Mouse (Mus musculus) bone marrow macrophage, adult 2 months (primary cell): ENCODE data around the gene Rhob.

Source experiments
- CTCF ChIP-seq: IDR thresholded peaks from 2 replicates; pipeline ENCODE4 v1.5.1; 2012; ENCODE audit warnings: low read depth, mild to moderate bottlenecking, low read length, moderate library complexity
- POLR2A ChIP-seq: IDR thresholded peaks from 2 replicates; pipeline ENCODE4 v1.6.1; 2012; ENCODE audit warnings: mild to moderate bottlenecking, low read depth, low read length, borderline replicate concordance

DNA sequence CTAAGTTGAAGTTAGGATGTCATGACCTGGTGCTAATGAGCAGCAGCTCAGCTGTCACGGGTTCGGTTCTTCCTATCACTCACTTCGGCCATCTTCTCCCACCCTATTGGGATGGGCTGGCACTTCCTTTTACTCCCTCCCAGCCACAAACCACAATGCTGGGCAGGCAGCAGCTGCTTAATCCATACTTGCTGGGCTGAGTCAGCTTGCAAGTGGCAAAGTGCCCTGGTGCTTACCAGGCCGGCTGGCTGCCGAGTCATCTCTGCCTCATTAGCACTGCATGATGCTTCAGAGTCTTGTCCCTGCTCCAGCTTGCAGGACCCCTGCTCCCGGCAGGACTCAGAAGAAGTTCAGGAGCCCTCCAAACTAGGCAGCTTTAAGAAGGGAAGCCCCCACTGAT lies 49.2 kb downstream of the Rhob start:
- TF ChIP-seq CTCF (no peak), POLR2A (no peak)
